Mouse (Mus musculus) heart, postnatal 25 days (tissue): ENCODE measurements around the gene Erv3. TPM values are rescaled to one million over a fixed set of nuclear protein-coding genes. Genes with fewer than 3 reads are reported as not detected.

Experiments used
- DNase-seq: peaks from one replicate; pipeline ENCODE4 v3.0.0; 2022; ENCODE audit warnings: low spot score
- intact Hi-C: fragments of 180-260 bp; cut with DNase I; formaldehyde crosslinking; loops from one replicate; pipeline ENCODE4 v1.15.1; 2025
- total RNA-seq, 2 experiments: library from RNA; stranded (reverse); gene quantifications; 2 replicates each; pipeline ENCODE4 v1.2.3; 2021

Gene Erv3
- total RNA-seq, 2 experiments from 2014 or later = not detected

DNA sequence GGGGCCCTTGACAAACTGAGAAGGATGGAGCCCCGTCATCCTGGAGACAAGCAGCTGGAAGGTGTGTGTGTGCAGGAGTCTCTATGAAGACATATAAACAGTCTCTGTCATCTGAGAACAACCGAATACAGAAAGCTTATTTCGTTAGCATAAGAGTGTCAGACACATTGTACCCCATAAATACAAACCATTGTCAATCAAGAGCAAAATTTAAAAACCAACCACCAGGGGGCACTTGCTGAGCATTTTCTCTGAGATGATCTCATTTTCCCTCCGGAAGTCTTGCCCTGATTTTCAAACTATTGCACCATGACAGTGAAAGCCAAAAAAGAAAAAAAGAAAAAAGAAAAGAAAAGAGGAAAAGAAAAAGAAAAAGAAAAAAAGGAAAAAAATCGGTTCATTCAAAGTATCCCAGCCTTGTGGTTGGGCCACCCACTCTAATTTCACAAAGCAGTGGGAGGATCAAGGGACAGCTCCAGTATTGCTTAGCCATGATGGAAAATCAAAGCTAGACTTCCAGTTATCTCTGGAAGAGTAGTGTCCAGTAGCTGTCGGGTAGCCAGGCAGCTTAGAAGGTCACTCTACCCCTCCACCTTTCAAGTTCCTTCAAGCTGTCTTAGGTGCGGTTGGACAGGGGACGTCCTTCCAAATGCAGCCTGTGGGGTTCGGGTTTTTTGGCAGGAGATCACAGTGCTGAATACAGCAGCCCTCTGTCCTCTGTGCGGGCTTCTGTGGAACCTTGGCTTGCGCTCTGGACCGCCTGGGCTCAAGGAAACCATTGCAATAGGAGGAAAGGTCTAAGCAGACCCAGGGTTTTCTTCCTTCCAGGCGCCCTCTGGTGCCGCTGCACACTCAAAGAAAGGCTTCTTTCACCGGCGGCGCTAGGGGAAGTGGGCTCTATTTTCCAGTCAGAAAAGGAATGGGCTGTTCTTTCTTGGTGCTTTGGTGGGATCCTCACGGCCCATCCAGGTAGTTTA lies 31.3 kb downstream of the Erv3 start:
- DNase-seq = no peak
- intact Hi-C loops = loop anchor here (1.0 to 2.0 kb wide), 3 partner anchors 111 to 285 kb away; no protein-coding TSS in a partner anchor

DNA sequence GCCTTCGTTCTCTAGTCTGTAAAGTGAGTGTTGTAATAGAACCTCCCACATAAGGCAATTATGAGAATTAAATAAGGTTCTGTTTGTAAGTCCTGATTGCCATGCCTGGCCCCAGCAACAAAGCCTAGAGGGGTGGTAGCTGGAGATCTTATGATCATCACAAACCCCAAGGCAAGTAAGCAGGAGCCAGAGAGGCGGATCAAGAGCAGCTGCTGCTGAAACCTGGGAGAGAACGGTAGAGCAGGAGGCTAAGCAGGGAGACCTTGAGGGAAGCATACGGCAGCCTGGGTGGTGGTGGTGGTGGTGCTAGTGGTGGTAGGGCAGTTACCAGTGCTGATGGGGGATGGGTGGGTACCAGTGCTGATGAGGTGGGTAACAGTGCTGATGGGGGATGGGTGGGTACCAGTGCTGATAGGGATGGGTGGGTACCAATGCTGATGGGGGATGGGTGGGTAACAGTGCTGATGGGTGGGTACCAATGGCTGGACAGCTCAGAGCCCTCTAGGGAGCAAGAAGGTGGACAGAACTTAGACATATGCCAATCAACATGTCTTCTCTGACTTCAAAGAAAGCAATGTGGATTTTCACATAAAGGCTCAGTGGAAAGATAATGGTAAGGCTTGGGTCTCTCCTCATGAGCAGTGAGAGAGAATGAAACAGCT lies 32.4 kb downstream of the Erv3 start:
- DNase-seq = no peak
- intact Hi-C loops = loop anchor here (1.0 to 2.0 kb wide), 2 partner anchors 122 to 286 kb away; no protein-coding TSS in a partner anchor

- DNase-seq = no peak
- intact Hi-C loops = no loop called here
These were observed 34.0 kb downstream of the Erv3 start for GRCm38 (mm10) chr2:131825498-131825897.

DNA sequence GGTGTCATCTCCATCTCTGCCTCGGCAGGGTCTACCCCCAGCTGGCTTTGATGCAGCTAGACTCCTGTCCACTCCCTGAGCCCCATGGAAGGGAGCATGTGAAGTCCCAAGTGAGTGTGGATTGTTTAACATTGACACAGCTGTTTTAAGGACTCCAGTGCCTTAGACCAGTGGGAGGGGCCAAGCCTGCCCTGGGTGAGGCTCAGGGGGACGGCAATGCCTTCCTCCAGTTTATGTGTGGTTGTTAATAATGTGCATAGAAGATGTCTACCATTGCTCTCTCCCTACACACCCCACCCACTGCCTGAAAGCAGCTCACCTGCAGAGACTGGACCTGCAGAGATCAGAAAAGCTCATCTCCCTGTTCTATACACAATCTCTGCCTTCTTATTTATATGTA lies 35.6 kb downstream of the Erv3 start:
- no peak for DNase-seq
- intact Hi-C loops = loop anchor here (5.0 kb wide), 1 partner anchor 413 kb away; no protein-coding TSS in a partner anchor

- DNase-seq = no peak
- intact Hi-C loops = loop anchor here (5.0 kb wide), 1 partner anchor 415 kb away; no protein-coding TSS in a partner anchor
These were observed 37.1 kb downstream of the Erv3 start for GRCm38 (mm10) chr2:131822492-131822891.

DNA sequence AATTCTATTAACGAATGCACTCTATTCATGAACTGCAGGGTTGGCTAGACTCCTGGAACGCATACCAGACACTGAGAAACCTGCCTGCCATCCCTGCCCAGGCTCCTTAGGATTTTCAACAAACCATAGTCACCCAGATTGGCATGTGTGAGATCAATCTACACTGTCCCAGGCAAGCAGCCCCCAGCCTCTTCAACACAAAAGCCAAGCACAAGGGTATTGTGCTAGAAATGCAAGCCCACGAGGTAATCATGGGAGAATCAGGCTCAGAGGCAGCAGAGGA lies 37.9 kb downstream of the Erv3 start:
- no peak for DNase-seq
- intact Hi-C loops = loop anchor here (5.0 kb wide), 1 partner anchor 416 kb away; no protein-coding TSS in a partner anchor

DNA sequence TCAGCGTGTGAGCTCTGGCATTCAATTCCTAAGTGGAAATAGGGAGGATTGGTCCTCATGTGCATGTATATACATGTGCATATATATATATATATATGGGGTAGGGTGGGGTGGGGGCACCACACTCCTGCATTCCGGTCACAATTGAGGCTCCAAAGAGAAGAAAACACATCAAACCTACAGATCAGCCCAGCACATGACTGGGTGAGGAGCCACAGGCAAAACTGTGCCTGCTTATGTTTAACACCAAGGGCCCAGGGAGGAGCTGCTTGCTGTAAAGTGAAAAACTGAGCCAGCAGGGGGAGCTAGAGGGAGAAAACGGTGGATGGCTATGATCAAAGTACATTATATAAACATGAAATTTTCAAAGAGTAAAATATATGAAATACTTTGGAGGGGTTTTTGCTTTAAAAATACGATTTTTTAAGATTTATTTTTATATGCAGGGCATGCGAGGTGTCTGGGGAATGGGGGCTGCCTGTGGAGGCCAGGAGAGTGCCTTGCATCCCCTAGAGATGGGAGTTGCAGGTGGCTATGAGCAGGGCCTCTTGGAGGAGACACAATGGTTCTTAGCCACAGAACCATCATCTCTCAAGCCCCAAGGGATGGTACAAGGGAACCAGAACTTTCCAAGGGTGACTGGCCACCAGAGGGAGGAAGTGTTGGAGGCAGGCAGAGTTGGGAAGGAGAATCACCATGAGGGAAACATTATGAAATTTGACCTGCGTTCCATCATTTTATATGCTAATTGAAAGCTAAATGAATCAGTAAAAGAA lies 38.4 kb downstream of the Erv3 start:
- intact Hi-C loops = loop anchor here (5.0 kb wide), 1 partner anchor 416 kb away; no protein-coding TSS in a partner anchor
- peak; percentile 17 for DNase-seq

- intact Hi-C loops = loop anchor here (5.0 kb wide), 1 partner anchor 417 kb away; no protein-coding TSS in a partner anchor
- peak; percentile 31 for DNase-seq
These were observed 39.4 kb downstream of the Erv3 start for GRCm38 (mm10) chr2:131820088-131820675.

DNA sequence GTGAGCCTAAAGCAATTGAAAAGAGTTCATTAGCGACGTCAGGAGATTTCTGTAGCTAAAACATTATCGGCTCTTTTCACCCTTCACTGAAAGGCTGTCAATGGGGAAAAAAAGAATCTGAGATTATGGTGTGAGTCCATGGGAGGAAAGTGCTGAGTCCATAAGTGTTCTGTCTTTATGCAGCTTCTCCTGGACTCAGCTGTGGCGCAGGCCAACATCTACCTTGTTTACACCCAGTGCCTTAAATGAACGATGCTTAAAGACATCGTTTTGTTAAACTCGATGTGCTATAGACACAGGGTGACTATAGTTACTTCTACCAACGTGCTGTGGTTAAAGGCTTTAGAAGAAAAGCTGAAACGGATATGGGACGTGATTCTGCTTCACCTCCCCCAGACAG lies 45.2 kb downstream of the Erv3 start:
- intact Hi-C loops = loop anchor here (5.0 to 10.0 kb wide), 3 partner anchors 252 to 428 kb away; partner anchors contain the start of gene Adra1d
- DNase-seq = no peak

GRCm38 (mm10) chr2:131813437-131813836 lies 46.1 kb downstream of the Erv3 start:
- DNase-seq = no peak
- intact Hi-C loops = loop anchor here (5.0 to 10.0 kb wide), 3 partner anchors 251 to 429 kb away; partner anchors contain the start of gene Adra1d

- intact Hi-C loops = loop anchor here (1.0 to 10.0 kb wide), 4 partner anchors 250 to 430 kb away; partner anchors contain the start of gene Adra1d
- DNase-seq = no peak
These were observed 46.9 kb downstream of the Erv3 start for GRCm38 (mm10) chr2:131812480-131813137.

GRCm38 (mm10) chr2:131811607-131812006 lies 47.9 kb downstream of the Erv3 start:
- DNase-seq = no peak

DNA sequence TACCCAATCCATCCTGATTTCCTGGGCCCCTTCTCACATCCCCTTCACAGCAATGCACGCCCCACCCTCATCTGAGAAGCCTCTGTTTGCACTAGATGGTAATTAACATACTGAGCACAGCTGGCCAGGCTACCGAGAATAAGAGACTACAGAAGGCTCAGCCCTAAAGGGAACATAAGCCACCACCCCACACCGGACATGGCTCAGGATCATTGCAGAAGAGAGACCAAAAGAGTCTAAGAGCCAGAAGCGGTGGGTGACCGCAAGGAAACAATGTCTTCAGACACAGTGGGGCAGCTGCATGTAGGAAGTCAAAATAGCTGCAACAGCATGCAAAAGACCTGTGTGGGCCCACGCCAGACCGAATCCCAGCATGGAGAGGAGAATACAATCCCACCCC lies 50.7 kb downstream of the Erv3 start:
- intact Hi-C loops = loop anchor here (5.0 kb wide), 1 partner anchor 142 kb away; no protein-coding TSS in a partner anchor
- no peak for DNase-seq

More at GRCm38 (mm10) chr2:131811607-131812006, 47.9 kb downstream of the Erv3 start:
- intact Hi-C loops = loop anchor here (1.0 to 10.0 kb wide), 4 partner anchors 249 to 431 kb away; partner anchors contain the start of gene Adra1d

GRCm38 (mm10) chr2:131807660-131808059 lies 51.9 kb downstream of the Erv3 start:
- intact Hi-C loops = loop anchor here (5.0 kb wide), 1 partner anchor 140 kb away; no protein-coding TSS in a partner anchor
- DNase-seq = no peak

- intact Hi-C loops = loop anchor here (5.0 kb wide), 1 partner anchor 140 kb away; no protein-coding TSS in a partner anchor
- no peak for DNase-seq
These were observed 52.7 kb downstream of the Erv3 start for GRCm38 (mm10) chr2:131806863-131807262.

GRCm38 (mm10) chr2:131805306-131805705 lies 54.2 kb downstream of the Erv3 start:
- intact Hi-C loops = loop anchor here (5.0 kb wide), 1 partner anchor 138 kb away; no protein-coding TSS in a partner anchor
- DNase-seq = no peak

DNA sequence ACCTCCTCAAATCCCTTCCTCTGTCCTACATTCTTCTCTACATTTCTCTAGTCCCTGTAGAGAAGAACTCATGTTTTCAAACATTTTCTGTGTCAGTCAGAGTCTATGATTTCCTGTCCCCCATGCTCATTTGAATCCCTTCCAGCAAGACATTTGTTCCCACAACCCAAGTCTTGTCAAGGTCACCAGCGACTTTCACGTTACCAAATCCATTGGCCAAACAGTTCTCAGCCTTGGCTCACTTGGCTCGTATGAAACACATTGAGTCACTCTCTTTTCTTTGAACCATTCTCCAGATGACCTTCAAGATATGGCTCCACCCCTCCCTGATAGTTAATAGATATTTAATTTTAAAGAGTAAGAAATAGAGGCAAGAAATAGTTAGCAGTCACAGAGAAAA lies 55.7 kb downstream of the Erv3 start:
- no peak for DNase-seq

More for the DNA sequence above, 55.7 kb downstream of the Erv3 start:
- intact Hi-C loops = no loop called here
